Mouse (Mus musculus): ENCODE measurements at regions not wholly inside any gene's neighbourhood (a gene's known extent, or its start where the extent isn't known, plus 50 kb on each side); places are given as distances from the start of the nearest gene placed in this dataset.
A peak's percentile ranks its signal among the peaks of the same experiment; 100 is the strongest.

DNA sequence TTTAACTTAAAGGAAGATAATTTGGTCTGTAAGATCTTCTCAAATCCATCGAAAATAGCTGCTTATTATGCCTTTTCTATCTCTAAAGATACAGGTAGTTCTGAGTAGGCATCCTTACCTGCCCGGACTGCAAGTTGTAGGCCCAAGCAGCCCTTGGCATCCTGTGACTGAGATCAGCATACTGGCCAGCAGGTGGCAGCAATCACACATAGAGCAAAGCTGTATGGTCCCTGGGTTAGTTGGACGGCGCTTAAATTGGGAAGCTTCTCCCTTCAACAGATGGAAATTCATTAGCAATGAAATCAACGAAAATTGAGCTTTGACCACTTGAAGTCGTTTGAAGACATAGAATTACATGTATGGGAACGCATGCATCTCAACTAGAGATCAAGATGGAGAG, 61.0 kb downstream of the Ccng2 start:
- DNase-seq (ENCODE audit: low spot score): peak; percentile 81

DNA sequence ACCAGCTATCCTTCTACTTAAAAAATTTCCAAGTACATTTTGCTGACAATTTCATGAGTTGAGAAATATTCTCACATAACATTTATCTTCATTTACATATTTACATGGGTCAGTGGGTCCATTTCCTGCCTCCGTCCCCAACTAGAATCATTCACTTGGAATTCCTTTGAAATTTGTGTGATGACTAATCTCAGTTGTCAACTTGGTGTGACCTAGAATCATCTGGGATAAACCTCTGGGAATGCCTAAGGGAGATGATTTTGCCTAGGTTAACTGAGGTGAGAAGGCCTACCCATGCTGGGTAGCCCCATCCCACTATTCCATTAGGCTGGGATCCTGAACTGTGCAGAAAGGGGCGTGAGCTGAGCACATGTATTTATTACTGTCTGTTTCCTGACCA, 63.8 kb downstream of the Ccng2 start:
- DNase-seq (ENCODE audit: low spot score): peak; percentile 1

DNA sequence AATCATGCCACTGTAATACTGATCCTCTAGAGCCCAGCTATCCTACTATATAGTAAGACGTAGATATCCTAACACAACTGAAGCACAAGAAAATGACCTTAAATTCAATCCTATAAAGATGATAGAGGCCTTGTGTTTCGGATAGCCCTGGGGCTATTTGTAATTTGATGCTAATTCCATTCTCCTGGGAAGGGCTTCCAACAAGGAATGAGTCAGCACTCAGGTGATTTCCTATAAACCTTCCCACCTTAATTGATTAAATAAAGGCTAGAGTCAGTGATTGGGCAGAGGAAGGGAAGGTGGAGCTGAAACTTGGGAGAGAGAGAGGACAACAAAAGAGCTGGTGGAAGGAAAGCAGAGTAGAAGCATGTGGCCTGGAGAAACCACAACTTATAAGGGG, 86.0 kb downstream of the Ccng2 start:
- no peak for DNase-seq (ENCODE audit: low spot score)

All from adipocyte (in vitro differentiated cells).